Mouse (Mus musculus) kidney, adult 8-10 months (tissue): ENCODE data around the gene Mrps30.
"Not testable (repeated sequence)": the region's sequence is repeated elsewhere in the genome, so short reads cannot be mapped to it uniquely, and the experiment has no call there.

Experiments used
- DNase-seq, 2 experiments: peaks; one replicate each; pipeline ENCODE4 v3.0.0; 2022

Mrps30 gene

DNA sequence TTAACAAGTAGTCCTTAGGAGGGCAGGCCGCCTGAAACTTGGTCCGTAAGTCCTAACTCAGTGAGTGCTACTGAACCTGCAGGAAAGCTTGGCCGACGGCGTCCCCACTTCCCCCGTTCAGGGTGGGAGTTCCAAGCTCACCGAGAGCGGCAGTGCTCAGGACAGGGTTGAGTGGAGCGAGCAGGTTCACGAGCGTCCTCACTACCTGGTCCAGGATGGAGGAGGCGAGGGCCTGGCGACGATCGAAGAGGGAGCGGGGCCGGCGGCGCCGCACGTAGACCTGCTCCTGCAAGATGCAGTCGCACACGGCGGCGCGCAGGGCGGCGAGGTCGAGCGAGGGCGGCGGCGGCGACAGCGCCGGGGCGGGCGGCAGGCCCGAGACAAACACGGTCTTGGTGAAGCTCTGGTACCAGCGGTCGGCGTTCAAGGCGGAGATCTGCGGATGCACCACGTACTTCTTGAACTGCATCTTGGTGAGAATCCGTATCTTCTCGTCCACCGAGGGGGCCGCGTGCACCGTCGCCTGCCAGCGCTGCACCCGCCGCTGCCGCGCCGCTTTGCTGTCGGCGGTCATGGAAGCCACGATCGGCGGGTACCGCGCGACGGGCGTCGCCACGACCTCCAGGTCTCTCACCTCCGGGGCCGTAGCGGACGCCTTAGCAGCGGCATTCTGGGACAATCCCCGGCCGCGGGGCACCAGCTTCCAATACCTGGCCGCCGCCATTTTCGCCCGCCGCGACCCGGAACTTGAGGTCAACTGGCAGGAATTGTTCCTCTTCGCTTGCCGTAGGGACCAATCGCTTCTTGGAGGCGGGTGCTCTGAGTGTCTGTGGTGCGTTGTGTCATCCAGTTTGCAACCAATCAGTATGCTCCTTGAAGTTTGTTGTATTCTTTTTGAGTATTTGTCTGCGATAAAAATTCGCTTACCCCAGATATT is at the start of gene Mrps30, which contains the start of gene B430218F22Rik:
Mrps30 (minus strand) TSS at position 742 of the 937 bp plus-strand sequence.
B430218F22Rik (plus strand) TSS at position 120 of the 937 bp plus-strand sequence.
- peak; percentile 94 to 95 for DNase-seq

DNA sequence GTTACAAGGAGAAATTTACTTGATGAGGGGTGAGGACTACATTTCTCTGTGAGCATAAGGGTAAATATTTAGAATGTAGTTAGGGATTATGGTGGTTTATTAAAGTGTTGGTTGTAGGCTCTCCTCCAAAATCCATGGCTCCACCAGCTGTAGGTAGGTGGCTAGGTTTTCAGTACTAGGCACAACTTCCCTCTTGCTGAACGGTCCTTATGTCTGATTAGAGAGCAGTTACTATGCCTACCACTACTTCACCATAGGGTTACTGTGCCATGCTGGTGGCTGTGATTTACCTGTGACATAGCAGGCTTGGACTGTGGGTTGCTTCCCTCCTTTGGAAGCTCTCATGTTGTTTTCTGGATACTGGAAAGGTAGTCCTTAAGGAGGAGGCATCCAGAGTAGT is 33.8 kb upstream of the Mrps30 start:
- DNase-seq, result no peak

DNA sequence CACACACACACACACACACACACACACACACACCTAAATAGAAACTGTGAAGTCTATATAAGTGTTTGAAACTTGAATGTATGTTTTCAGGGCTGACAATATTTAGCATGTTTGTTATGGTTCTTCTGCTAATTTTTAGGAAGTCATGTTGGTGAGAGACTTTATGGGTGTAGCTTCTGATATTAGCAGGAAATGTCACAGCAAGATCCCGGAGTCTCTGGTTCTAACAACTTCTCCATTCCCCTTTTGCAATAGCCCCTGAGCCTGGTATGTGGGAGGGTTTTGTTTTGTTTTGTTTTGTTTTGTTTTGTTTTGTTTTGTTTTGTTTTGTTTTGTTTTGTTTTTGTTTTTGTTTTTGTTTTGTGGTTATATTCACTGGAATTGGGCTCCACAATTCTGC is 33.4 kb upstream of the Mrps30 start:
- no peak for DNase-seq

DNA sequence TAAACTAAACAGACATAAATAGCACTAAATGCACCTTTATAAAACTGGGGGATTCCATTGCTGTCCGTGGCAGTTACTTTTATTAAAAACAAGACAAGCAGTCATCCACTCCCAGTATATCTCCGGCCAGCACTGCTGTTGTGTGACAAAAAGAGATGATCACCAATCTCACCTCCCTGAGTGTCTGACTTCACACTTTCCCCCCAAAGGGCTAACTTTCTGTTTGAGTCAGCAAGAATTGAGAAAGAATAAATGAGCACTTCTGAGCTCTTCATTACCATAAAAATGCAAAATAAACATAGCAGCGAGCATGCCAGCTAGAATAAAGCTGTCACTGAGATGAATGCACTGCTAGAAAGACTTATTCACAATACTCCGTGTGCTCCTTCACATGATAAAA is 31.1 kb upstream of the Mrps30 start:
- DNase-seq, result no peak

DNA sequence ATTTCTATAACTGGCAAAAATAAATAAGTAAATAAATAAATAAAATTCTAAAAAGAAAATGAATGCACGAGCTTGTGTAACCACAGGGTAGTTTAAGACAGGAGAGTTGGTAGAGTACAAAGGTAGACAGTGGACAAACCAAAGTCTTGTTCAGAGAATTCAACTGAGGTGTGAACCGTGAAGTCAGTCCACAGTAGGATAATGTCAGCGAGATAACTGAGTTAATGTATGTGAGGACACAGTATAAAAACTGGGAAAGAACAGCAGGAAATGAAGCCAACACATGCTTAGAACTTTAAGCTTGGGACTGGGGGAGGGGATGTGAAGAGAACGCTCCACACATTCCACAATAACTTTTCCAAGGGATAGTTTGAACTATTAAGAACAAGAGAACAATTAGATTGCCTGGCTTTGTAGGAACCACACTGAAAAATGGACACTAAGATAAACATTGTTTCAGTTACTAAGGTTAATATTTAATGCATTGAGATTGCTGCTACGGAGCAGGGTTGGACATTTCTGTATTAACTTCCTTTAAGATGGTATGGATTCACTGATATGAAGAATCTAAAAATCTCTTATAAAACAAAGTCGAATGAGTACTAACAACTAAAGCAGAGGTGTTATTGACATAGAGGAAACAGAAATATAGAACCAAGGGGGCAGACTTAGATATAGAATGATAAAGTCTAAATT is 24.4 kb upstream of the Mrps30 start:
- DNase-seq, result no peak

DNA sequence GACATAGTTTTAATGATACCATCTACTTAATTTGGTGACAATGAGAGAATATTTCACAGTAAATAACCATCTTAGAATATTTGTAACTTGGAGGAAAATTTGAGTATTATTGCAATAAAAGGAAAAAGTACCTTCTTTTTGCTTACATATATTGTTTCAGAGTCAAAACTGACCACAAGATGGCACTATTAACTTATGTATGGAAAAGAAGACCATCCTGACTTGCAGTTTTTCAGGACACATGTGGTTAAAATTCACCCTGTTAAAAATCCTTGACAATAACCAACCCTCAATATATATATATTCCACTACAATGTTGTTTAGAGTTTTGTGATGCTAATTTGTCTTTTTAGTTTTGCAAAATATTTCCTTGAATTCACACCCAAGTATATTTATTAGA is 16.5 kb upstream of the Mrps30 start:
- no peak for DNase-seq

DNA sequence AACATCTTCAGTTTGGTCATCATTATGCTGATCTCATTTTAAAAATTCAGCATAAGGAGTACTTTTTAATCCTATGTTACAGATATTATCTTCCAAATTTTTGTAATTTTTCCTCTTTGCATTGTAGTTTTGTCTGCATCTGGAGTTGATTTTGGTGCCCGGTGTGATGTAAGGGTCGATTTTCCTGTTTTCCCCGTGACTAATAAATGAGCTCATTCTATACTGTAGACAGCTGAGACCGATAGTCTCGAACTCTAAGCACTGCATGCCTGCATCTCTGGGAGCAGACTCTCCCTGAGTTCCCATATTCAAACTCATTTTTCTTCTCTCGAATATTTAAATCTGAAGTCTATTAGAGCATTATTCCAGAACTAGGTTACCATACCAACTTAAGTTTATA is 13.3 kb upstream of the Mrps30 start:
- no peak for DNase-seq

DNA sequence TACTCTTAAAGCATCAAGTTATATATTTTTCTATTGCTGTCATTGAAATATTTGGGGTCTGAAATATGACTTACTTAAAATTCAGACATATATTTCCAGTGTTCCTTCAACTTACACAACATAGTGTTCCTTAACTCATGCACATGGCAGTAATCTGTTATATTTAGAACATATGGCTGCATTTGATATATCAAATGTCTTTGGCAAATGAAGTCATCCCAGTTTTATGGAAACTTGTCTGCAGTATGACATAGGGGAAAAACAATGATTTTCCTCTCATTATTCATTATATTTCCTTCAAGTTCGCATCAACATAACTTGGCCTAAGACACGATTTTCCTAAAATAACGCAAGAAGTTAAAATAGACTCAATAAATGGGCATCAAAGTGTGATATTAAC is 8.8 kb upstream of the Mrps30 start:
- no peak for DNase-seq

DNA sequence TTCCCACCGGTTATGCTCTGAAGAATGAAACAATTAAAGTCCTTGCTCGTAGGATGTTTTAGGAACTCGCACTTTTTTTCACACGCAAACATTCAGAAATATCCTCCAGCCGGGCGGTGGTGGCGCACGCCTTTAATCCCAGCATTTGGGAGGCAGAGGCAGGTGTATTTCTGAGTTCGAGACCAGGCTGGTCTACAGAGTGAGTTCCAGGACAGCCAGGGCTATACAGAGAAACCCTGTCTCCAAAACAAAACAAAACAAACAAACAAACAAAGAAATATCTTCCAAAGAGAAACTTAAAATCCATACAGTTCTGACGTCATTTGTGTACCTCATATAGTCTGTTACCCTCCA is 373 bp upstream of the Mrps30 start:
- not testable (repeated sequence) for DNase-seq

DNA sequence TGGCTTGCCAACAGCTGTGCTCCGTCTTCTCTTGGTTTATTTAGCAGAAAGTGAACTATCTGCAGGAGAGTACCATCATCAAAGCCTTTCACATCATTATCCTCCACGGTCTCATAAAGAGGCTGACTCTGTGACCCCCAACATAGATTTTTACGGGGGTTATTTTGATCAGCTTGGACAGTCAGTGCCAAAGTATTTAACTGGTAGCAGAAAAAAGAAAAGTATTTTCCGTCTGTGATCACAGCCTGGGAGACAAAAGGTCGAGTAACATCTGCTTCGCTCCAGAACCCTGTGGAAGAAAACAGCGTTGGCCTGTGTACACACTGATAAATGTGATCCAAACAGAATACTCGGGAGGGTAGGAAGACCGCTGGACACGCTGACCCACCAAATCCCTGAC is 6.7 kb downstream of the Mrps30 start:
- no peak for DNase-seq

DNA sequence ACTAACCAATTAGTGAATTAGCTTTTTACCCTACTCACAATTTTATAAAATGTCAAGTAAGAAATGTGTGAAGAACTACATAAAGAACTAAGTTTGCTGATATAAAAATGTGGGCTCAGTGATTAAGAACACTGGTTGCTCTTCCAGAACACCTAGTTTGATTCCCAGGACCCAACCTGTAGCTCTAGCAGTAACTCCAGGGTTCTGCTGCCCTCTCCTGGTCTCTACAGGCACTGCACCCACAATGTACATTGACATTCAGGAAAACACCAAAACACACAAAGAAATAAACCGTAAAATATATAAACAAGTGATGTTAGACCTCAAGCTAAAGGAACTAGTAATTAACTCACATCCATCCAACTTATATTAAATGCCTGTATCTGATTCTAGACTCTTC is 7.9 kb downstream of the Mrps30 start:
- peak; percentile 30 to 71 for DNase-seq

DNA sequence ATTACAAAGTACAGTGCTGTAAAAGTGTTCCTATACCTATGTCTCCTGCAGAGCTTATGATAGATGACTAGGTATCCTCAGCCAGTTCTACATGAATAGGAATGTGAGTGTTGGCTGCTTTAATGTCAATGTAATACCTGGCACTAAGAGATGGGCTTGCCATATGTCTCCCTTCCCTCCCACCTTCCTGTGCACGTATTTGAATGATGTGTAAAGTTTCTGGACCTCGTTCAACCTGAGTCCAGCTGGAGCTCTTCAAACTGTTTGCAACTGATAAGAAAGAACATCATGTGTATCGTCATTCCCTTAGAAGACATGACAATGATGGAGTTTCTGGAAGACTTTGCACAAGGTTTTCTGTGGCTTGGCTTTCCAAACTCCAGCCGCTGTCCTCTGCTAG is 14.2 kb downstream of the Mrps30 start:
- no peak for DNase-seq

DNA sequence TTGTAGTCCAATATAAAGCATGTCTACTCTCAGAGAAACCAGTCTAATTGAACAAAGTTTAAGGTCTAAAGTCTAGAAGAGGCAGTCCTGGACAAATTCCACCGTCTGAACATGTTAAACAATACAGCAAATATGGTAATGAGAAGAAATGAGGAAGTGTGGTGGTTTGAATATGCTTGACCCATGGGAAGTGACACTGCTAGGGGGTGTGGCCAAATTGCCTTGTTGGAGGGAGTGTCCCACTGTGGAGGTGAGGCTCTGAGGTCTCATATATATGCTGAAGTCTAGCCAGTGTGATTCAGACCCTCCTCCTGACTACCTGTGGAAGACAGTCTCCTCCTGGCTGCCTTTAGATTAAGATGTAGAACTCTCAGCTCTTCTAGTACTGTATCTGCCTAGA is 21.3 kb downstream of the Mrps30 start:
- DNase-seq, result no peak

DNA sequence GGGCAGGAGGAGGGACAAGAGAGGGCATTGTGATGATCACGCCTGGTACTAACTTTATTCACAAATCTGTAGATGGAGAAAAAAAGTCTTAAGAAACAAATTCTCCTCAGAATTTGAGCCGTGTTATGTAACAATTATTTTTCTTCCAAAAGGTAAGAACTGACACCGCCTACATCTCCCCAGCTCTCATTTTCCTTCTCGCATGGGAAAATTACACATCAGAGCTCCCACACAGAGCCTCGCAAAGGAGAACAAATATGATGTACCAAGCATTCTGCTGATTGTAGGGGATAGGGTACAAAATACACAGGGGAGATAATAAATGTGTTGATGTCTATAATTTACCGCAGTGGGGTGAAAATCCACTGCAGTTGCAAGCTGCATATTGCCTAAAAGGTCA is 23.7 kb downstream of the Mrps30 start:
- no peak for DNase-seq

DNA sequence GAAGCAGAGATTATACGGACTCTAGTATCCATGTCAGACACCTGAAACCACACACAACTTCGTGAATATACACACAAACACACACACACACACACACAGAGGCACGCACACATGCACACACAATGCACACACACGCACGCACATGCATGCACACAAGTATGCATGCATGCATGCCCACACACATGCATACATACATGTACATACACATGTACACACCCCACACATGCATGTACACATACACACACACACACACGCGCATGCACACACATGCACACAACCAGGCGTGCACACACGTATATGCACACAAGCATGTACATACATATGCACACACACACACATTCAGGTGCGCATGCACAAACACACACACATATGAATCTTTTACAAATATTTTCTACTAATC is 36.2 kb downstream of the Mrps30 start:
- DNase-seq, result no peak

DNA sequence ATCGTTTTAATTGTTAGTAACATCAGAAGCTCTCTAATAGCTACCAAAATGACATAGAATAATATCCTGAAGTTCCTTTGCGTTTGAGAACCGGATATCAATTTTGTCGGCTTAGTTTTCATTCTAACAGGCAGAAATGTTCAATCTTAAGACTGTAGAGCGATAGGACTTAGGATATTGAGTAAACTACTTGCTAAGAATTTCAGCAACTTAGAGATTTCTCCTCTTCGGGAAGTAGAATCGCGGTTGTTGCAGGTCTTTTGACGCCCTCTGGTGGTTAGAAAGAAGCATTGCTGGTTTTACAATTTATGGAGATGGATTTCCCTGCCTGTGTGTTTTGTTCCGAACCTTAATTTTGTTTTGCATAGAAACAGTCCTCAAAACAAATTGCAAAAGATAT is 36.8 kb downstream of the Mrps30 start:
- no peak for DNase-seq
